Mouse (Mus musculus) G1E (cell line): ENCODE results near the gene Spata45.

ENCODE experiments used
- CTCF ChIP-seq: IDR thresholded peaks from 2 replicates; pipeline ENCODE4 v1.5.1; 2012; ENCODE audit warnings: low read depth, low read length, inconsistent platforms, mixed read lengths
- POLR2AphosphoS5 ChIP-seq: IDR thresholded peaks from 2 replicates; pipeline ENCODE4 v1.6.1; 2012; ENCODE audit warnings: low read depth, low read length, inconsistent platforms; ENCODE audit not compliant: insufficient replicate concordance
- TAL1 ChIP-seq: conservative IDR thresholded peaks from 2 replicates; pipeline ENCODE4 v1.6.1; 2012; ENCODE audit warnings: low read depth, low read length, inconsistent platforms, mixed read lengths

DNA sequence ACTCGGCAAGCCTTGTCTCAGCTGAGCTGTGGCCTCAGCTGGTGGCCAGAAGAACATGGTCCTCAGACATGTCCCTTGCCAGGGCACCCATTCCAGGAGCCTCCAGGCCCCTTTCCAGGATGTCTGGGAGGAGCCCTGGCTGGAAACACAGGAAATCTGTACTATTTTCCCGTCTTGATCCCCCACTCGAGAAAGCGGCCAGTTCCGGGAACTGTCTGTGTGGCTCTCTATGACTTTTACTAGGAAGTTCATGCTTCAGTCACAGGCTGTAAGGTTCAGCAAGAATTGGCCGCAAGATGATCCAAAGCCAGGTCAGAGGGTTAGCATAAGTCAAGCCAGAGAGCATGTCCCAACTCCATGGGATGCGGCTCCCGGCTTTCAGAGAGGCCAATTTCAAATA is 55.6 kb downstream of the Spata45 start:
- TF ChIP-seq CTCF (no peak), TAL1 (no peak), POLR2AphosphoS5 (no peak)
